Mouse (Mus musculus) stomach, postnatal 0 days (tissue): ENCODE data around the gene Amh.

Source experiments
- CTCF ChIP-seq: IDR thresholded peaks from 2 replicates; pipeline ENCODE4 v1.5.1; 2016; ENCODE audit warnings: antibody characterized with exemption, low read depth, mild to moderate bottlenecking, moderate library complexity
- EP300 ChIP-seq: optimal IDR thresholded peaks from 2 replicates; pipeline ENCODE3; 2016; ENCODE audit warnings: antibody characterized with exemption

GRCm38 (mm10) chr10:80826151-80827062 lies 21.4 kb downstream of the Amh start, which contains the start of gene Oaz1:
- TF ChIP-seq CTCF = peak; percentile 12; the same call in 1 of the 2 replicates
- TF ChIP-seq EP300 = peak; percentile 56
